Mouse (Mus musculus): ENCODE data around the gene Hpse2.

DNA sequence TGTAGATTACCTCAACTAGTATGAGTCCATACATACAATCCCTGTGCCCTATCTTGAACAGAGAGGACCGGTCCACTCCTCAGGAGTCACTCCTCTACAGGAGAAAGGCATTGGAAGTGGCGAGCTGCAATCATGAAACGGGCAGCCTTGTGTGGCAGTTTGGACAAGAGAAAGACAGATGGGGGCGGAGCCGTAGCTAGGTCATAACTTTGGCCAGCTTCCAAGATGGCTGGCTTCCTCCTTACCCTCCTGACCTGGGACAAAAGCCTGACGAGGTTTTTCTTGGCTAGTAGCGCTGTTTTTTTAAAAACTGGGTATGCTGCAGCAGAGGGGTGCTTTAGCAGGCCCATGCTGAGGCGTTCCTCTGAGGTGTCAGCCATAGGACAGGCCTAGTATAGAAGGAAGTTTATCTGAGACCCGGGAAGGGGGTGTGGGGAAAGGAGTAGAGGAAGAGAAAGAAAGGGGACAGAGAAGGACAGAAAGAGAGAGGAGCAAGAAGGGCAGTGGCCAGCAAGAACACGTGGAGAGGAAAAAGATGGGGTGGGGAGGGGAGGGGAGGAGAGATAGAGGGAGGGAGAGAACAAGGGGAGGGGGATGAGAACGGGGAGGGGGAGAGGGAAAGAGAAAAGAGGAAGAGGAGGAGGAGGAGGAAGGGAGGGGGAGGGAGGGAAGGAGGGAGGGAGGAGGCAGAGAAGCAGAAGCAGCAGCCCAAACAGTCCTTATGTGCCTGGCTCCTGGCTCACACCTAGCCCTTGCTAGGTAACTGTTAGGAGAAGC lies 634.8 kb downstream of the Hpse2 start:
- TF ChIP-seq HCFC1 (IDR thresholded peaks at IDR 0.05; ENCODE audit: borderline replicate concordance, insufficient read depth, low read length), result no peak
- TF ChIP-seq ZC3H11A (IDR thresholded peaks at IDR 0.05; ENCODE audit: borderline replicate concordance, low read depth, low read length), result no peak
- TF ChIP-seq MAFK (IDR thresholded peaks at IDR 0.05; ENCODE audit: insufficient read depth, low read depth, low read length), result no peak
- no peak for TF ChIP-seq ZNF384 (IDR thresholded peaks at IDR 0.05; ENCODE audit: low read depth, low read length)
- no peak for TF ChIP-seq CHD2 (IDR thresholded peaks at IDR 0.05; ENCODE audit: low read depth, low read length)
